Mouse (Mus musculus): ENCODE results near the gene Cfap69. TPM values are rescaled to one million over a fixed set of nuclear protein-coding genes. Genes with fewer than 3 reads are reported as not detected.
"Not testable (repeated sequence)": the region's sequence is repeated elsewhere in the genome, so short reads cannot be mapped to it uniquely, and the experiment has no call there.

Gene Cfap69
- polyA plus RNA-seq, 1 experiment = 5.1 TPM

GRCm38 (mm10) chr5:5688945-5689540 lies 25.0 kb upstream of the Cfap69 start:
- no peak overlapping the region for H3K9ac ChIP-seq (ENCODE audit: low read depth, poor library complexity, severe bottlenecking)
- H3K4me1 ChIP-seq (ENCODE audit: control insufficient read depth, insufficient read depth, low read length) = peaks cover 2% of the 10 kb centered on the region
- no peaks in the 10 kb centered on the region for H3K36me3 ChIP-seq (ENCODE audit: control insufficient read depth, insufficient read depth, low read length, poor library complexity, severe bottlenecking)
- no peak overlapping the region for H3K27ac ChIP-seq (ENCODE audit: insufficient read depth, low read length)
- TF ChIP-seq EP300 (IDR thresholded peaks at IDR 0.05; ENCODE audit: insufficient read depth, low read depth, low read length) (no peak), POLR2A (IDR thresholded peaks at IDR 0.05; ENCODE audit: insufficient read depth, low read length) (no peak), CTCF (IDR thresholded peaks at IDR 0.05; ENCODE audit: low read depth, low read length) (no peak)
- no peaks in the 10 kb centered on the region for H3K27me3 ChIP-seq (ENCODE audit: control insufficient read depth, insufficient read depth, low read length, poor library complexity, severe bottlenecking)
- no peak overlapping the region for H3K4me3 ChIP-seq (ENCODE audit: low read depth, low read length)
- H3K9me3 ChIP-seq (replicated peaks; ENCODE audit: control insufficient read depth, insufficient read depth, low read length, poor library complexity, severe bottlenecking) = no peaks in the 10 kb centered on the region

GRCm38 (mm10) chr5:5688228-5688627 lies 24.2 kb upstream of the Cfap69 start:
- no peaks in the 10 kb centered on the region for H3K9me3 ChIP-seq (replicated peaks; ENCODE audit: control insufficient read depth, insufficient read depth, low read length, poor library complexity, severe bottlenecking)
- H3K36me3 ChIP-seq (ENCODE audit: control insufficient read depth, insufficient read depth, low read length, poor library complexity, severe bottlenecking) = no peaks in the 10 kb centered on the region
- H3K4me3 ChIP-seq (ENCODE audit: low read depth, low read length) = no peak overlapping the region
- H3K27ac ChIP-seq (ENCODE audit: insufficient read depth, low read length) = peak overlapping the region; percentile 82
- TF ChIP-seq EP300 (IDR thresholded peaks at IDR 0.05; ENCODE audit: insufficient read depth, low read depth, low read length) = no peak
- H3K27me3 ChIP-seq (ENCODE audit: control insufficient read depth, insufficient read depth, low read length, poor library complexity, severe bottlenecking) = no peaks in the 10 kb centered on the region
- H3K9ac ChIP-seq (ENCODE audit: low read depth, poor library complexity, severe bottlenecking) = 0 out of 2 replicates have a peak overlapping the region, but pooled peaks have one; percentile 40
- peaks cover 2% of the 10 kb centered on the region for H3K4me1 ChIP-seq (ENCODE audit: control insufficient read depth, insufficient read depth, low read length)

GRCm38 (mm10) chr5:5686973-5687372 lies 22.9 kb upstream of the Cfap69 start:
- peak overlapping the region; percentile 57; the same call in 1 of the 2 replicates for H3K27ac ChIP-seq (ENCODE audit: insufficient read depth, low read length)
- H3K4me3 ChIP-seq (ENCODE audit: low read depth, low read length) = no peak overlapping the region
- H3K4me1 ChIP-seq (ENCODE audit: control insufficient read depth, insufficient read depth, low read length) = peaks cover 2% of the 10 kb centered on the region
- no peaks in the 10 kb centered on the region for H3K9me3 ChIP-seq (replicated peaks; ENCODE audit: control insufficient read depth, insufficient read depth, low read length, poor library complexity, severe bottlenecking)
- TF ChIP-seq POLR2A (IDR thresholded peaks at IDR 0.05; ENCODE audit: insufficient read depth, low read length) (no peak), EP300 (IDR thresholded peaks at IDR 0.05; ENCODE audit: insufficient read depth, low read depth, low read length) (peak; percentile 80; the same call in 1 of the 2 replicates)
- H3K27me3 ChIP-seq (ENCODE audit: control insufficient read depth, insufficient read depth, low read length, poor library complexity, severe bottlenecking) = no peaks in the 10 kb centered on the region
- peak overlapping the region; percentile 40; the same call in 1 of the 2 replicates for H3K9ac ChIP-seq (ENCODE audit: low read depth, poor library complexity, severe bottlenecking)
- peaks cover 5% of the 10 kb centered on the region for H3K36me3 ChIP-seq (ENCODE audit: control insufficient read depth, insufficient read depth, low read length, poor library complexity, severe bottlenecking)

GRCm38 (mm10) chr5:5684946-5685345 lies 20.9 kb upstream of the Cfap69 start:
- H3K4me1 ChIP-seq (ENCODE audit: control insufficient read depth, insufficient read depth, low read length); H3K4me3 ChIP-seq (ENCODE audit: low read depth, low read length); H3K9me3 ChIP-seq (replicated peaks; ENCODE audit: control insufficient read depth, insufficient read depth, low read length, poor library complexity, severe bottlenecking); H3K27me3 ChIP-seq (ENCODE audit: control insufficient read depth, insufficient read depth, low read length, poor library complexity, severe bottlenecking); H3K27ac ChIP-seq (ENCODE audit: insufficient read depth, low read length); H3K9ac ChIP-seq (ENCODE audit: low read depth, poor library complexity, severe bottlenecking): not testable (repeated sequence)
- TF ChIP-seq EP300 (IDR thresholded peaks at IDR 0.05; ENCODE audit: insufficient read depth, low read depth, low read length) = 0 out of 2 replicates have a peak, but pooled peaks have one; percentile 45
- H3K36me3 ChIP-seq (ENCODE audit: control insufficient read depth, insufficient read depth, low read length, poor library complexity, severe bottlenecking) = peaks cover 18% of the 10 kb centered on the region

GRCm38 (mm10) chr5:5683292-5683691 lies 19.3 kb upstream of the Cfap69 start:
- no peak for TF ChIP-seq POLR2A (IDR thresholded peaks at IDR 0.05; ENCODE audit: insufficient read depth, low read length)
- no peak for TF ChIP-seq EP300 (IDR thresholded peaks at IDR 0.05; ENCODE audit: insufficient read depth, low read depth, low read length)
- no peak for TF ChIP-seq CTCF (IDR thresholded peaks at IDR 0.05; ENCODE audit: low read depth, low read length)
- Histone ChIP-seq H3K36me3 (ENCODE audit: control insufficient read depth, insufficient read depth, low read length, poor library complexity, severe bottlenecking) (peaks cover 18% of the 10 kb centered on the region), H3K27ac (ENCODE audit: insufficient read depth, low read length) (no peak overlapping the region), H3K9ac (ENCODE audit: low read depth, poor library complexity, severe bottlenecking) (no peak overlapping the region), H3K4me3 (ENCODE audit: low read depth, low read length) (no peak overlapping the region), H3K27me3 (ENCODE audit: control insufficient read depth, insufficient read depth, low read length, poor library complexity, severe bottlenecking) (no peaks in the 10 kb centered on the region), H3K9me3 (replicated peaks; ENCODE audit: control insufficient read depth, insufficient read depth, low read length, poor library complexity, severe bottlenecking) (no peaks in the 10 kb centered on the region), H3K4me1 (ENCODE audit: control insufficient read depth, insufficient read depth, low read length) (peaks cover 2% of the 10 kb centered on the region)

- no peak overlapping the region for H3K9ac ChIP-seq (ENCODE audit: low read depth, poor library complexity, severe bottlenecking)
- H3K4me3 ChIP-seq (ENCODE audit: low read depth, low read length) = no peak overlapping the region
- no peaks in the 10 kb centered on the region for H3K9me3 ChIP-seq (replicated peaks; ENCODE audit: control insufficient read depth, insufficient read depth, low read length, poor library complexity, severe bottlenecking)
- TF ChIP-seq CTCF (IDR thresholded peaks at IDR 0.05; ENCODE audit: low read depth, low read length) (no peak), POLR2A (IDR thresholded peaks at IDR 0.05; ENCODE audit: insufficient read depth, low read length) (no peak), EP300 (IDR thresholded peaks at IDR 0.05; ENCODE audit: insufficient read depth, low read depth, low read length) (no peak)
- H3K36me3 ChIP-seq (ENCODE audit: control insufficient read depth, insufficient read depth, low read length, poor library complexity, severe bottlenecking) = peaks cover 26% of the 10 kb centered on the region
- no peaks in the 10 kb centered on the region for H3K27me3 ChIP-seq (ENCODE audit: control insufficient read depth, insufficient read depth, low read length, poor library complexity, severe bottlenecking)
- no peaks in the 10 kb centered on the region for H3K4me1 ChIP-seq (ENCODE audit: control insufficient read depth, insufficient read depth, low read length)
- no peak overlapping the region for H3K27ac ChIP-seq (ENCODE audit: insufficient read depth, low read length)
Observed at GRCm38 (mm10) chr5:5679459-5679858, 15.4 kb upstream of the Cfap69 start.
